In the genomic region with DNA sequence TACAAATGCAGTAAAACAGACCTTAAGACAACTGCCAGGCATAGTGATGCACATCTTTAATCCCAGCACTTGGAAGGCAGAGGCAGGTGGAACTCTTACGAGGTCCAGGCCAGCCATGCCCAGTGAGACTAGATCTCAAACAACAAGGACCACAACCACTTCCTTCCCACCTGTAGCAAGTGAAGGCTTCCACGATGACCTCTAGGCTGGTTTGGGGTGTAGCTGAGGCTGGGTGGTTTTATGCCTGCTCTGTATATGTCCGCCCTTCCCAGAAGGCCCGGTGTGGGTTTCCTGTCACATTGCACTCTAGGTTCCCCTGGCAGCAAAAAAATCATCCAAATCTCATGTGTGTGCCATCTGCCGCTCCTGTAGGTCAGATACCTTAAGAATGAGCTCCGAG, we compare ENCODE assay signal across 25 mouse cellular contexts. TPM values are rescaled to one million over a fixed set of nuclear protein-coding genes. Genes with fewer than 3 reads are reported as not detected.
DNase-seq lines count a peak whose midpoint lies in the region; ATAC-seq lines count a peak whose summit lies in the region.
"Had no signal": no experiment of that assay in that cellular context is flagged by ENCODE, and none has a peak within 500 bp of the region (broad histone marks: within the 10 kb centered on the region; RNA-seq: fewer than 3 reads in every experiment).

No protein-coding gene starts in this region.

- no peaks in the 10 kb centered on the region for H3K36me3 ChIP-seq in liver, embryonic 11.5 days (ENCODE audit: control insufficient read depth, insufficient read depth, low read length)
- H3K36me3 ChIP-seq: embryonic facial prominence, embryonic 10.5 days; heart, embryonic 10.5 days; intestine, embryonic 15.5 days had no signal

- no peak overlapping the region for H3K27ac ChIP-seq in liver, embryonic 11.5 days (ENCODE audit: low read depth, low read length)
- H3K27ac ChIP-seq: embryonic facial prominence, embryonic 10.5 days; forebrain, embryonic 13.5 days; hindbrain, embryonic 14.5 days; intestine, embryonic 15.5 days had no signal

- 78% methylated on average over 6 of the region's 6 CpGs for WGBS in liver, embryonic 11.5 days

- no peaks in the 10 kb centered on the region for H3K9me3 ChIP-seq in liver, embryonic 11.5 days (ENCODE audit: control insufficient read depth, low read length)
- H3K9me3 ChIP-seq: embryonic facial prominence, embryonic 10.5 days; forebrain, embryonic 13.5 days; heart, embryonic 10.5 days; intestine, embryonic 15.5 days had no signal

- no peak overlapping the region for H3K4me2 ChIP-seq in liver, embryonic 11.5 days
- H3K4me2 ChIP-seq: forebrain, embryonic 13.5 days; hindbrain, embryonic 14.5 days; intestine, embryonic 15.5 days had no signal

- ATAC-seq in liver, embryonic 11.5 days (replicated peaks; ENCODE audit: low FRiP score), result no peak
- ATAC-seq in megakaryocyte, adult 5-6 weeks (ENCODE audit: poor library complexity, severe bottlenecking), result peak; percentile 24; the same call in 1 of the 2 replicates
- ATAC-seq: forebrain, embryonic 13.5 days; forebrain, postnatal 0 days; intestine, embryonic 15.5 days; Patski had no signal

- H3K4me1 ChIP-seq in liver, embryonic 11.5 days (replicated peaks; ENCODE audit: control insufficient read depth, insufficient read depth, low read length), result peaks cover 20% of the 10 kb centered on the region

- DNase-seq in cerebellum, adult 9-11 months, result peak; percentile 6
- DNase-seq in cerebellum, adult 11-12 months, result no peak
- peak; percentile 1 for DNase-seq in liver
- no peak for DNase-seq in liver, embryonic 11.5 days (ENCODE audit: low spot score)
- DNase-seq in Muller cell, postnatal 12 days (ENCODE audit: inconsistent ontology term), result no peak
- no peak for DNase-seq in retina, embryonic 14.5 days (ENCODE audit: low spot score)
- DNase-seq: adrenal gland, adult 2 months; adrenal gland, postnatal 25 days; B cell, adult 2 months; cerebellum, adult 9-10 months; forebrain, postnatal 0 days; gastrocnemius, postnatal 14 days; heart, postnatal 10 days; heart, postnatal 4 days had no signal

- no peaks in the 10 kb centered on the region for H3K27me3 ChIP-seq in liver, embryonic 11.5 days (replicated peaks; ENCODE audit: control insufficient read depth, insufficient read depth, low read length)
- H3K27me3 ChIP-seq: forebrain, embryonic 13.5 days; intestine, embryonic 15.5 days; Patski had no signal

- no peak overlapping the region for H3K9ac ChIP-seq in liver, embryonic 11.5 days (ENCODE audit: low read depth, low read length)
- H3K9ac ChIP-seq: forebrain, embryonic 13.5 days; forebrain, postnatal 0 days; hindbrain, embryonic 14.5 days; intestine, embryonic 15.5 days had no signal

- no peak overlapping the region for H3K4me3 ChIP-seq in liver, embryonic 11.5 days (ENCODE audit: low read depth, low read length)
- H3K4me3 ChIP-seq: embryonic facial prominence, embryonic 10.5 days; forebrain, embryonic 13.5 days; heart, embryonic 10.5 days; intestine, embryonic 15.5 days had no signal

RNA-seq across cellular contexts. Expression of a gene that starts 1.9 kb away (rescaled TPM):
- polyA plus RNA-seq in liver, embryonic 11.5 days (2014; fragmentation: Nextera tagmentation; extraction: Ambion mirVana), result 0.19 TPM in 1 of 2 replicates, not detected in the other
- not detected in 2 replicates for total RNA-seq in megakaryocyte, adult 5-6 weeks (2015)
- total RNA-seq in megakaryocyte, adult 5-6 weeks (2017), result not detected in 2 replicates
- total RNA-seq: adrenal gland, adult 2 months; adrenal gland, postnatal 25 days; gastrocnemius, adult 18-20 months; gastrocnemius, postnatal 14 days; granulocyte monocyte progenitor cell, adult 5-6 weeks; heart, postnatal 10 days; heart, postnatal 4 days; MEL had no signal
- polyA plus RNA-seq: heart, embryonic 10.5 days; heart, embryonic 14.5 days; Patski had no signal

RNA-seq across cellular contexts. Expression of a gene that starts 26.4 kb away (rescaled TPM):
- 37.2 and 38.2 TPM in 2 replicates for polyA plus RNA-seq in liver, embryonic 11.5 days (2014; fragmentation: Nextera tagmentation; extraction: Ambion mirVana)
- total RNA-seq in megakaryocyte, adult 5-6 weeks (2015), result 72.8 and 75.0 TPM in 2 replicates
- total RNA-seq in megakaryocyte, adult 5-6 weeks (2017), result 159 and 164 TPM in 2 replicates

RNA-seq across cellular contexts. Expression of a gene that starts 53.7 kb away (rescaled TPM):
- polyA plus RNA-seq in liver, embryonic 11.5 days (2014; fragmentation: Nextera tagmentation; extraction: Ambion mirVana), result 128 and 145 TPM in 2 replicates
- total RNA-seq in megakaryocyte, adult 5-6 weeks (2015), result 55.3 and 56.4 TPM in 2 replicates
- 33.3 and 37.8 TPM in 2 replicates for total RNA-seq in megakaryocyte, adult 5-6 weeks (2017)

Comparison
In these comparisons a context has a peak if more than half of its experiments do, and no peak if none do; other contexts are left out.
1. DNase-seq: peak in cerebellum, adult 9-11 months (single experiment) and liver (single experiment); none in cerebellum, adult 11-12 months (single experiment), liver, embryonic 11.5 days (single experiment), Muller cell, postnatal 12 days (single experiment) and retina, embryonic 14.5 days (single experiment).